Mouse (Mus musculus): Measurements from ENCODE around the gene Pnkp. TPM values are rescaled to one million over a fixed set of nuclear protein-coding genes. Genes with fewer than 3 reads are reported as not detected.

Pnkp gene
- total RNA-seq, 2 experiments from 2014 or later: 26.8 TPM

- no peak for DNase-seq (ENCODE audit: low spot score in 2 of 2)
- intact Hi-C loops (cut with DNase I): no loop called here
Measured at GRCm38 (mm10) chr7:44823409-44823808, 33.5 kb upstream of the Pnkp start.

- DNase-seq (ENCODE audit: low spot score in 2 of 2): peak; percentile 62 to 79
- intact Hi-C loops (cut with DNase I): loop anchor here (2.0 kb wide), 1 partner anchor 100 kb away; no protein-coding TSS in a partner anchor
Measured at GRCm38 (mm10) chr7:44824872-44825271, 32.1 kb upstream of the Pnkp start.

DNA sequence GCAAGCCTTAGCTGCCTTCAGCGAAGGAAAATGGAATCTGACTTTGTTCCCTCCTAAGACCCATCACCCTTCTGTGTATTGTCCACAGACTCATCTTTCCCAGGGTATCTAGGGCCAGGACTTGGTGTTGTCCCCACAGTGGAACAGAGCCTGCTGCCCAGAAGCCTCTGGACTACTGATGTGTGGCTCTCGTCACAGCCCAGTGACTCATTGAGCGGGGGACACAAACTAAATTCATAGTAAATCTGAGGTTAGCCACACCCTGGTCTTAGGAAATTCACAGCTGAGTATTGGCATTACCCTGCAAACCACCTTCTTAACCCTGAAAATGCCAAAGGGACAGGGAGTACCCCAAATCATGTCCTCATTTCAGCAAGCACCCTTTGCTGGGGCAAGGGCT lies 30.2 kb upstream of the Pnkp start:
- DNase-seq (ENCODE audit: low spot score in 2 of 2): no peak
- intact Hi-C loops (cut with DNase I): no loop called here

DNA sequence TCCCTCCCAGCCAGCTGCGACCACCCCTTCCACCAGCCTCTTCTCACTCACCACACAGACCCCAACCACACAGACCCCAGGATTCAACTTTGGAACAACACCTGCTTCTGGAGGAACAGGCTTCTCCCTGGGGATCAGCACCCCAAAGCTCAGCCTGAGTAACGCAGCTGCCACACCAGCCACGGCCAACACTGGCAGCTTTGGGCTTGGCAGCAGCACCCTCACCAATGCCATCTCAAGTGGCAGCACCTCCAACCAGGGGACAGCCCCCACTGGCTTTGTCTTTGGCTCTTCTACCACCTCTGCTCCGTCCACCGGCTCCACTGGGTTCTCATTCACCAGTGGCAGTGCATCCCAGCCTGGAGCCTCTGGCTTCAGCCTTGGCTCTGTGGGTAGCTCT lies 28.2 kb upstream of the Pnkp start:
- intact Hi-C loops (cut with DNase I): no loop called here
- DNase-seq (ENCODE audit: low spot score in 2 of 2): no peak

DNA sequence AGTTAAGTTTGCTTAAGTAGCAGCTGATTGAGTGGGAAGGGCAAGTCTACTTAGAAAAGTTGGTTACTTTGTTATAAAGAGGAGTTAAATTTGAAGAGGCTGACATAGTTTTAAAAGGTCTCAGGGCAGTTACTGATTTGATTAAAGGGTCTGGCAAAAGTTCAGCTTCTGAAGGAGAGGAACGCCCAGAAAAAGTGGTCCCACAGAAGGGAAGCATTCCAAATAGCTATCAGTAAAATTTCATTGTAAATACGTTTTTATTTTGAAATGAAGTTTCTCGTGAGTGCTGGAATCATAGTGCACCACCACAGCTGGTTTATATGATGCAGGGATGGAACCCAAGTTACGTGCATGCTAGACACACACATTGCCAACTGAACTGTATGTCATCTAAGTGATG lies 24.2 kb upstream of the Pnkp start:
- no peak for DNase-seq (ENCODE audit: low spot score in 2 of 2)
- intact Hi-C loops (cut with DNase I): no loop called here

DNA sequence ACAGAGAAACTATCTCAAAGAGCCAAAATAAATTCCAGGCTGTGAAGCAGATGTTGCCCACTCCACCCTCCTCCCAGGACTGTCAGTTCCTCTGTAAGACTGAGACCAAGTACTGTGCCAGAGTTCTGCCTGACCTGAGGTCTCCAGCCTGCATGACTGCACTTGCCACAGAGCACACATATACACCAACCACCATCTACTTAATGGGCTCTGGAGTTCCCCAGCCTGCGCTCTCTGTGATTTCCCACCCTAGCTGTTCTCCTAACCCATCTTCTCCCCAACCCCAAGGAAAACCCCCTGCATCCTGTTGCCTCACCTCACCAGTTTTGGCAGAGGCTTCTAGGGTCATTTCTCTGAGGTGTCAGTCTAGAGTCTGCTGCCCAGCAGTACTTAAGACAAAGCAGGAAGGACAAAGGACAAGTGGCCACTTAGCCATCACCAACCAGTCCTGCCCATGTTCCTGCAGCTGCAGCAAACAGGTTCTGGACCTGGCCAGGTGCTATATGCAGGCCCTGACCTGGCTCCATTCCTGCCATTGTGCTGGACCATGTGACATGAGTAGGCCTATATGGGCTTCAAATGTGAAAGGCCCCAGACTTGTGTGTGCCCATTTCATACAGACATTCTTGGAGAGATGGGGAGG lies 21.4 kb upstream of the Pnkp start:
- intact Hi-C loops (cut with DNase I): no loop called here

GRCm38 (mm10) chr7:44836016-44836404 lies 20.9 kb upstream of the Pnkp start:
- no peak for DNase-seq (ENCODE audit: low spot score in 2 of 2)
- intact Hi-C loops (cut with DNase I): no loop called here

More for the DNA sequence above, 21.4 kb upstream of the Pnkp start:
- DNase-seq (ENCODE audit: low spot score in 2 of 2): no peak

DNA sequence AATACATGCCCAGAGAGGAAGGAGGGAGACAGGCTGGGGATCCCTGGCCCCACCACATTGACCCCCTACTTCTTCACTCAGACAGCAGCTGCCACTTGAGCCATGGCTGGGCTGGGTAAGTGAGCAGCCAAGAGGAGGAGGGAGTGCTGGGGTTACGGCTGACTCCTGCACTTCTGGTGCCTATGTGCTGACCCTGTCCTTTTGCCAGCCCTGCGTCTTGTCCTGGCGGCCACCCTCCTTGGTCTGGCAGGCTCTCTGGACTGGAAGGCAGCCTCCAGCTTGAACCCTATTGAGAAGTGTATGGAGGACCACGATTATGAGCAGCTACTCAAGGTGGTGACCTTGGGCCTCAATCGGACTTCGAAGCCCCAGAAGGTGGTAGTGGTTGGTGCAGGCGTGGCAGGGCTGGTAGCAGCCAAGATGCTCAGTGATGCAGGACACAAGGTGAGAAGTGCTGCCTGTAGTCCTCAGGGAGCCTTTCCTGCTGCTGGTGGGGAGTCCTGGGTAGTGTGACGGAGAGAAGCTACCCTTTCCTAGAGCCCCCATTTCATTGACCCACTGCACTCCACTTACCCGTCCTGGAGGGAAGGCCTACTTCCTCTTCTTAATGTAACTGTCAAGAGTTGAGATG lies 20.4 kb upstream of the Pnkp start:
- no peak for DNase-seq (ENCODE audit: low spot score in 2 of 2)
- intact Hi-C loops (cut with DNase I): no loop called here

- no peak for DNase-seq (ENCODE audit: low spot score in 2 of 2)
- intact Hi-C loops (cut with DNase I): no loop called here
Measured at GRCm38 (mm10) chr7:44838073-44838472, 18.9 kb upstream of the Pnkp start.

DNA sequence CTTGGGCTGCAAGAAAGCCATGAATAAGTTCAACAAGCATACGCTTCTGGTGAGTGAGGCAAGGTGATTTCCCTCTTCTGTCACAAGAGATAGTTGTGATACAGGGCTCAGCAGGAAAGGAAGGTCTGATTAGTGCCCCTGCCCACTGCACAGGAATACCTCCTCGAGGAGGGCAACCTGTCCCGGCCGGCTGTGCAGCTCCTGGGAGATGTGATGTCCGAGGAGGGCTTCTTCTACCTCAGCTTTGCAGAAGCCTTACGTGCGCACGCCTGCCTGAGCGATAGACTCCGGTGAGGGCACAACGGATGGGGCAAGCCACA lies 17.8 kb upstream of the Pnkp start:
- DNase-seq (ENCODE audit: low spot score in 2 of 2): no peak
- intact Hi-C loops (cut with DNase I): no loop called here

DNA sequence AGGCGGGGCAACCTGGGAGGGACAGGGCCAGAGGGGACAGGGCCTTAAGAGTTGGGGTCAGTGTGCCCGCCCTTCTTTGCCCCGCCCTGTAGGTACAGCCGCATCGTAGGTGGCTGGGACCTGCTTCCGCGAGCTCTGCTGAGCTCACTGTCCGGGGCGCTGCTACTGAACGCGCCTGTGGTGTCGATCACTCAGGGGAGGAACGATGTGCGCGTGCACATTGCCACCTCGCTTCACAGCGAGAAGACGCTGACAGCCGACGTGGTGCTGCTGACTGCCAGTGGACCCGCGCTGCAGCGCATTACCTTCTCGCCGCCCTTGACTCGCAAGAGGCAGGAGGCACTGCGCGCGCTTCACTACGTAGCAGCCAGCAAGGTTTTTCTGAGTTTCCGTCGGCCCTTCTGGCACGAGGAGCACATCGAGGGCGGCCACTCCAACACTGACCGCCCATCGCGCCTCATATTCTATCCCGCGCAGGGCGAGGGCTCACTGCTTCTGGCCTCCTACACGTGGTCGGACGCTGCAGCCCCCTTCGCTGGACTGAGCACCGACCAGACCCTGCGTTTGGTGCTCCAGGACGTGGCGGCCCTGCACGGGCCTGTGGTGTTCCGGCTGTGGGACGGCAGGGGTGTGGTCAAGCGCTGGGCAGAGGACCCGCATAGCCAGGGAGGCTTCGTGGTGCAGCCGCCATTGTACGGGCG lies 17.3 kb upstream of the Pnkp start:
- peak in 1 of 2 experiments; percentile 55 for DNase-seq (ENCODE audit: low spot score in 2 of 2)
- intact Hi-C loops (cut with DNase I): no loop called here

DNA sequence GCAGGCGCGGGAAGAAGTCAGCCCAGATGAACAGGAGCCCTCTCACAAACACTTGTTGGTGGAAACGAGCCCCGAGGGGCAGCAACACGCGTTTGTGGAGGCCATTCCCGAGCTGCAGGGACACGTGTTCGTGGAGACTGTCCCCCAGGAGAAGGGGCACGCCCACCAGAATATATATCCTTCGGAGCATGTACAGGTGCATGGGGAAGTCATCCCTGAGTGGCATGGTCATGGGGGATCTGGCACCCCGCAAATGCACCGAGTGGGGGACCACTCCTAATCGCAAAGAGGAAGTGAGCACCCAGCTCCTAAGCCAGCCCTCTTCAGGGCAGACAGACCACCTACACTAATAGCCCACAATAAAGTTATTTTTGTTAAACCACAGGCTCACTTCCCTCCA lies 16.5 kb upstream of the Pnkp start:
- no peak for DNase-seq (ENCODE audit: low spot score in 2 of 2)
- intact Hi-C loops (cut with DNase I): no loop called here

- DNase-seq (ENCODE audit: low spot score in 2 of 2): no peak
- intact Hi-C loops (cut with DNase I): no loop called here
Measured at GRCm38 (mm10) chr7:44841825-44842463, 15.0 kb upstream of the Pnkp start.

DNA sequence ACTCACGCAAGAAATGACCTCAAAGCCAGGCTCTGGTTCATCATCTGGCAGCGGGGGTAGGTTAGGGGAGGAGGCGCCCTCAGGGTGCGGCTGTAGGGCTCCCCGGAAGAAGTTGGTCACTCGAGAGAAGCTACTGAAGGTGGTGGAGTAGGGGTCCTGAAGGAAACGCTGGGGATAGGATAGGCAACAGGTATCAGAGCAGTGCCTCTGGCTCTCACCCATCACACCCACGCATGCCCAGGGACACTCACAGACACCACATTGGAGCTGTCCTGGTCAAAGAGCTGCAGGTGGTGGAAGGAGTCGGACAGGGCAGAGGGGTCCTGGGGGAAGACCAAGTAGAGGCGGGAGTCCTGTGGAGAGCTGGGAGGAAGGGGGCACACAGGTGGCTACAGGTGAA lies 11.9 kb upstream of the Pnkp start:
- intact Hi-C loops (cut with DNase I): no loop called here
- no peak for DNase-seq (ENCODE audit: low spot score in 2 of 2)

DNA sequence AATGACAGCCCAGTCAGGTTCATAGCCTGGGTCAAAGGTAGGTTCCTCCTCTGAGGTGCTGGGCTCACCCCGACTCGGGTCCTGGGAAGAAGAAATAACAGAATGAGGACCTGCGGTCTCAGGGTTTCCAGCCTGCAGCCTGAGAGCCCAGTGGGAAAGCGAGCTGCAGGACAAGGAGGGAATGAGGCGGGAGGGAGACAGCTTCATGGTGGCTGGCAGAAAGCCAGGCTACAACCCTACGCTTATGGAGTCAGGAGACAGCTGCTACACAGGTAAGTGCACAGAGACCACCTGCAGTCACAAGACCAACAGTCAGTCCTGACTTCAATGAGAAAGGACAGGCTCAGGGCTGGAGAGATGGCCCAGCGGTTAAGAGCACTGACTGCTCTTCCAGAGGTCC lies 10.1 kb upstream of the Pnkp start:
- intact Hi-C loops (cut with DNase I): no loop called here
- DNase-seq (ENCODE audit: low spot score in 2 of 2): no peak

GRCm38 (mm10) chr7:44847772-44848171 lies 9.2 kb upstream of the Pnkp start:
- DNase-seq (ENCODE audit: low spot score in 2 of 2): no peak
- intact Hi-C loops (cut with DNase I): no loop called here

DNA sequence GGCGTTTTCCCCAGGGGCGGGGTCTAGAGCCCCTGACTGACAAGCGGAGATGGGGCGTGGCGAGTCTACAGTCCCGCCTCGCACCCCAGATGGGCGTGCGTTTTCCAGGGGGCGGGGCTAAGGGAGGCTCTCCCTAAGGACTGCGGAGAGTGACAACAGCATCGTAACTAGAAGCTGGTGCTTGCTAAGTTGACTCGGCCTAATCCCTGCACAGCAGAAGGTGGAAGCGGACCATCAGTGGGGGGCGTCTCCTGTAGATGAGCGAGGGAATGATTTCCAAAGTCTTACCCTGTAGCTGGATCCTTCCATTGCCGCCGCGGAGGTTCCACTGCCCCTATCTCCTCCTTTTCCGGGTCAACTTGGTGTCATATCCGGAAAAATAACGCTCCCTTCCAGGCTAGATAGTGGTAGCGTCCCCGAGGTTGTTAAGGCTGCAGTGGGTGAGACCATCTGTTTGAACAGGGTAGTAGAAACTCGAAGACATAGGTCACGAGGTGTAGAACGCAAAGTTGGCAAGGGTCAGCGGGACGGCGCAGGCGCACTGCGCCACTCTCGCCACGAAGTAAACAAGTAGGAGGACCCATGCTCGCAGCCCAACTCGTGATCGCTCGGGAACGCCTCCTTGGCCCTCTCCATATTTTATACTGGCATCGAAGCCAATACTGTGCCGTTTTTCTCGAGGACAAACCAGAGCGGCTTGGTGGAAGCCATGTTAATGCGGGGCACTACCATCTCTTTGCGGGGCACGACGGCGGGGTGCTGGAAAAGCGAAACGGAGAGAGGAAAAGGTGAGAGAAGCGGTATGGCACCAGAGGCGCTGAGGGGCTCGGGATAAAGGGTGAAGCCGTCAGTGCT lies 8.2 kb upstream of the Pnkp start, which contains the start of the genes Akt1s1 and Tbc1d17:
Gene Akt1s1 (plus strand): TSS at position 431 of the 855 bp plus-strand sequence.
Gene Tbc1d17 (minus strand): TSS at position 519 of the 855 bp plus-strand sequence.
- intact Hi-C loops (cut with DNase I): loop anchor here (1.0 kb wide), 1 partner anchor 21 kb away; the partner anchor contains the start of gene Ptov1

GRCm38 (mm10) chr7:44849416-44850111 lies 7.4 kb upstream of the Pnkp start:
- intact Hi-C loops (cut with DNase I): loop anchor here (1.0 kb wide), 1 partner anchor 20 kb away; the partner anchor contains the start of gene Ptov1
- peak; percentile 91 for DNase-seq (ENCODE audit: low spot score in 2 of 2)

More for the DNA sequence above, 8.2 kb upstream of the Pnkp start, which contains the start of the genes Akt1s1 and Tbc1d17:
- DNase-seq (ENCODE audit: low spot score in 2 of 2): peak; percentile 100

DNA sequence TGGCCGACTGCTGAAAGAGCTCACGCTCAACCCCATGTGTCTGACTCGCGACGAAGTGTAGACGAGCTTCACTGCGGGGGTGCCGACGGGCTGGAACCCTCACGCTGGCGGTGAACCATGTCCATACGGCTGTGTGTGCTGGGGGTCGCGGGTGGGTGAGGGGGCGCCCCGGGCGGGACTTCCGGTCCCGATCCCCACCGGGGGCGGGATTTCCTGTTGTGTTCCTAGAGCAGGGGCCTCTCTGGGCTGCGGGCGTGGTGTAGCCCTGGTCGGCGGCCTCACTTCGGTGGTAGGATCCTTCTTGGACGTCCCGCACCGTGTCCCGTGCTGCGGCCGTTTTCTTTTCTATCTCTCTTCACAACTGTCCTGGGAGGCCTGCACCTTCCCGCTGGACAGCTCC lies 6.8 kb upstream of the Pnkp start:
- intact Hi-C loops (cut with DNase I): no loop called here
- peak; percentile 77 to 80 for DNase-seq (ENCODE audit: low spot score in 2 of 2)
